Mouse (Mus musculus): ENCODE results near the gene Tmod3. TPM values are rescaled to one million over a fixed set of nuclear protein-coding genes. Genes with fewer than 3 reads are reported as not detected.

The Tmod3 gene
- polyA plus RNA-seq, 1 experiment from 2014 or later, result 30.6 TPM

GRCm38 (mm10) chr9:75571036-75571942, 11.8 kb upstream of the Tmod3 start:
- 76% methylated on average over 5 of the region's 5 CpGs for WGBS (ENCODE audit: insufficient replicate concordance)
- H3K4me2 ChIP-seq (ENCODE audit: low read depth, low read length), result no peak overlapping the region
- TF ChIP-seq EP300 (IDR thresholded peaks at IDR 0.05; ENCODE audit: low read depth), result no peak
- no peak for TF ChIP-seq CTCF (IDR thresholded peaks at IDR 0.05; ENCODE audit: low read depth)
- DNase-seq, result no peak
- H3K27ac ChIP-seq (ENCODE audit: low read depth), result no peak overlapping the region
- no peaks in the 10 kb centered on the region for H3K36me3 ChIP-seq (replicated peaks; ENCODE audit: insufficient read depth, low read length)
- no peak for ATAC-seq
- H3K27me3 ChIP-seq (ENCODE audit: insufficient read depth, low read length), result no peaks in the 10 kb centered on the region
- no peak overlapping the region for H3K9ac ChIP-seq (replicated peaks)
- H3K4me1 ChIP-seq (ENCODE audit: insufficient read depth), result no peaks in the 10 kb centered on the region
- no peaks in the 10 kb centered on the region for H3K9me3 ChIP-seq (ENCODE audit: low read length)
- no peak overlapping the region for H3K4me3 ChIP-seq (ENCODE audit: low read depth, low read length)

- H3K9ac ChIP-seq (replicated peaks), result no peak overlapping the region
- H3K36me3 ChIP-seq (replicated peaks; ENCODE audit: insufficient read depth, low read length), result no peaks in the 10 kb centered on the region
- no peaks in the 10 kb centered on the region for H3K27me3 ChIP-seq (ENCODE audit: insufficient read depth, low read length)
- no peaks in the 10 kb centered on the region for H3K9me3 ChIP-seq (ENCODE audit: low read length)
- H3K4me3 ChIP-seq (ENCODE audit: low read depth, low read length), result no peak overlapping the region
- H3K27ac ChIP-seq (ENCODE audit: low read depth), result no peak overlapping the region
- H3K4me2 ChIP-seq (ENCODE audit: low read depth, low read length), result no peak overlapping the region
- WGBS (ENCODE audit: insufficient replicate concordance), result 70% methylated on average over 6 of the region's 6 CpGs
- ATAC-seq, result no peak
- no peaks in the 10 kb centered on the region for H3K4me1 ChIP-seq (ENCODE audit: insufficient read depth)
- no peak for DNase-seq
- TF ChIP-seq EP300 (IDR thresholded peaks at IDR 0.05; ENCODE audit: low read depth) (no peak), CTCF (IDR thresholded peaks at IDR 0.05; ENCODE audit: low read depth) (no peak)
Measured at GRCm38 (mm10) chr9:75568399-75568798, 8.9 kb upstream of the Tmod3 start.

GRCm38 (mm10) chr9:75564892-75565291, 5.4 kb upstream of the Tmod3 start:
- H3K4me3 ChIP-seq (ENCODE audit: low read depth, low read length), result no peak overlapping the region
- ATAC-seq (no peak), DNase-seq (no peak)
- peaks cover 1% of the 10 kb centered on the region; the same call in 1 of the 2 replicates for H3K4me1 ChIP-seq (ENCODE audit: insufficient read depth)
- TF ChIP-seq CTCF (IDR thresholded peaks at IDR 0.05; ENCODE audit: low read depth) (no peak), EP300 (IDR thresholded peaks at IDR 0.05; ENCODE audit: low read depth) (no peak)
- no peaks in the 10 kb centered on the region for H3K27me3 ChIP-seq (ENCODE audit: insufficient read depth, low read length)
- no peaks in the 10 kb centered on the region for H3K36me3 ChIP-seq (replicated peaks; ENCODE audit: insufficient read depth, low read length)
- H3K9me3 ChIP-seq (ENCODE audit: low read length), result no peaks in the 10 kb centered on the region
- no peak overlapping the region for H3K27ac ChIP-seq (ENCODE audit: low read depth)
- WGBS (ENCODE audit: insufficient replicate concordance), result 81% methylated on average over 6 of the region's 6 CpGs
- H3K9ac ChIP-seq (replicated peaks), result no peak overlapping the region
- no peak overlapping the region for H3K4me2 ChIP-seq (ENCODE audit: low read depth, low read length)

GRCm38 (mm10) chr9:75563622-75564021, 4.2 kb upstream of the Tmod3 start:
- 0 out of 2 replicates have a peak overlapping the region, but pooled peaks have one; percentile 2 for H3K4me2 ChIP-seq (ENCODE audit: low read depth, low read length)
- H3K36me3 ChIP-seq (replicated peaks; ENCODE audit: insufficient read depth, low read length), result no peaks in the 10 kb centered on the region

GRCm38 (mm10) chr9:75563176-75563575, 3.7 kb upstream of the Tmod3 start:
- no peak for TF ChIP-seq EP300 (IDR thresholded peaks at IDR 0.05; ENCODE audit: low read depth)
- peak; percentile 54 for TF ChIP-seq CTCF (IDR thresholded peaks at IDR 0.05; ENCODE audit: low read depth)
- no peaks in the 10 kb centered on the region for H3K9me3 ChIP-seq (ENCODE audit: low read length)
- ATAC-seq (no peak), DNase-seq (no peak)
- no peak overlapping the region for H3K27ac ChIP-seq (ENCODE audit: low read depth)
- WGBS (ENCODE audit: insufficient replicate concordance), result 57% methylated on average over 2 of the region's 2 CpGs
- no peak overlapping the region for H3K4me3 ChIP-seq (ENCODE audit: low read depth, low read length)
- H3K4me1 ChIP-seq (ENCODE audit: insufficient read depth), result peaks cover 10% of the 10 kb centered on the region
- H3K4me2 ChIP-seq (ENCODE audit: low read depth, low read length), result 0 out of 2 replicates have a peak overlapping the region, but pooled peaks have one; percentile 2
- no peaks in the 10 kb centered on the region for H3K36me3 ChIP-seq (replicated peaks; ENCODE audit: insufficient read depth, low read length)
- no peak overlapping the region for H3K9ac ChIP-seq (replicated peaks)
- no peaks in the 10 kb centered on the region for H3K27me3 ChIP-seq (ENCODE audit: insufficient read depth, low read length)

More at GRCm38 (mm10) chr9:75563622-75564021, 4.2 kb upstream of the Tmod3 start:
- no peak for DNase-seq
- H3K27me3 ChIP-seq (ENCODE audit: insufficient read depth, low read length), result no peaks in the 10 kb centered on the region
- no peak overlapping the region for H3K27ac ChIP-seq (ENCODE audit: low read depth)
- H3K9ac ChIP-seq (replicated peaks), result no peak overlapping the region
- TF ChIP-seq EP300 (IDR thresholded peaks at IDR 0.05; ENCODE audit: low read depth), result peak; percentile 81; the same call in 1 of the 2 replicates
- no peak for TF ChIP-seq CTCF (IDR thresholded peaks at IDR 0.05; ENCODE audit: low read depth)
- H3K4me1 ChIP-seq (ENCODE audit: insufficient read depth), result peaks cover 6% of the 10 kb centered on the region
- 46% methylated on average over 6 of the region's 6 CpGs for WGBS (ENCODE audit: insufficient replicate concordance)
- no peak overlapping the region for H3K4me3 ChIP-seq (ENCODE audit: low read depth, low read length)
- H3K9me3 ChIP-seq (ENCODE audit: low read length), result no peaks in the 10 kb centered on the region
- peak; percentile 13; the same call in 1 of the 2 replicates for ATAC-seq

- H3K27ac ChIP-seq (ENCODE audit: low read depth), result no peak overlapping the region
- no peak overlapping the region for H3K4me2 ChIP-seq (ENCODE audit: low read depth, low read length)
- WGBS (ENCODE audit: insufficient replicate concordance), result 77% methylated on average over 13 of the region's 13 CpGs
- no peak overlapping the region for H3K4me3 ChIP-seq (ENCODE audit: low read depth, low read length)
- peaks cover 16% of the 10 kb centered on the region for H3K4me1 ChIP-seq (ENCODE audit: insufficient read depth)
- ATAC-seq (no peak), DNase-seq (no peak)
- no peak overlapping the region for H3K9ac ChIP-seq (replicated peaks)
- no peaks in the 10 kb centered on the region for H3K27me3 ChIP-seq (ENCODE audit: insufficient read depth, low read length)
- no peaks in the 10 kb centered on the region for H3K36me3 ChIP-seq (replicated peaks; ENCODE audit: insufficient read depth, low read length)
- TF ChIP-seq CTCF (IDR thresholded peaks at IDR 0.05; ENCODE audit: low read depth) (no peak), EP300 (IDR thresholded peaks at IDR 0.05; ENCODE audit: low read depth) (no peak)
- H3K9me3 ChIP-seq (ENCODE audit: low read length), result no peaks in the 10 kb centered on the region
Measured at GRCm38 (mm10) chr9:75561040-75561669, 1.7 kb upstream of the Tmod3 start.
